Mouse (Mus musculus) lung, postnatal 25 days (tissue): ENCODE results near the gene Hsbp1.
"Not testable (repeated sequence)": the region's sequence is repeated elsewhere in the genome, so short reads cannot be mapped to it uniquely, and the experiment has no call there.

Experiments used
- DNase-seq: peaks from one replicate; pipeline ENCODE4 v3.0.0; 2022; ENCODE audit warnings: low spot score

Gene Hsbp1

GRCm38 (mm10) chr8:119344190-119344856 lies at the start of gene Hsbp1:
Gene Hsbp1, plus strand, starts transcription at chr8:119344488.
- peak; percentile 98 for DNase-seq

GRCm38 (mm10) chr8:119295477-119295876 lies 48.8 kb upstream of the Hsbp1 start:
- DNase-seq, result no peak

GRCm38 (mm10) chr8:119297752-119298151 lies 46.5 kb upstream of the Hsbp1 start:
- peak; percentile 10 for DNase-seq

GRCm38 (mm10) chr8:119300335-119300734 lies 44.0 kb upstream of the Hsbp1 start:
- DNase-seq, result no peak

GRCm38 (mm10) chr8:119304196-119304595 lies 40.1 kb upstream of the Hsbp1 start:
- DNase-seq, result no peak

- DNase-seq, result peak; percentile 8
Measured at GRCm38 (mm10) chr8:119311412-119311811, 32.9 kb upstream of the Hsbp1 start.

- no peak for DNase-seq
Measured at GRCm38 (mm10) chr8:119323215-119323614, 21.1 kb upstream of the Hsbp1 start.

- no peak for DNase-seq
Measured at GRCm38 (mm10) chr8:119339546-119339945, 4.7 kb upstream of the Hsbp1 start.

GRCm38 (mm10) chr8:119343606-119344005 lies 682 bp upstream of the Hsbp1 start:
- DNase-seq, result no peak

GRCm38 (mm10) chr8:119345029-119345682 lies 868 bp downstream of the Hsbp1 start:
- no peak for DNase-seq

GRCm38 (mm10) chr8:119345683-119346075 lies 1.4 kb downstream of the Hsbp1 start:
- no peak for DNase-seq

GRCm38 (mm10) chr8:119351647-119352046 lies 7.4 kb downstream of the Hsbp1 start:
- no peak for DNase-seq

GRCm38 (mm10) chr8:119352977-119353658 lies 8.8 kb downstream of the Hsbp1 start:
- DNase-seq, result no peak

GRCm38 (mm10) chr8:119353659-119354023 lies 9.4 kb downstream of the Hsbp1 start:
- DNase-seq, result no peak

GRCm38 (mm10) chr8:119356631-119357030 lies 12.3 kb downstream of the Hsbp1 start:
- DNase-seq, result not testable (repeated sequence)

- DNase-seq, result no peak
Measured at GRCm38 (mm10) chr8:119358175-119358574, 13.9 kb downstream of the Hsbp1 start.

- DNase-seq, result peak; percentile 47
Measured at GRCm38 (mm10) chr8:119358836-119359235, 14.5 kb downstream of the Hsbp1 start.

GRCm38 (mm10) chr8:119360686-119361295 lies 16.5 kb downstream of the Hsbp1 start:
- peak; percentile 32 for DNase-seq

- DNase-seq, result not testable (repeated sequence)
Measured at GRCm38 (mm10) chr8:119374716-119375115, 30.4 kb downstream of the Hsbp1 start.

- DNase-seq, result no peak
Measured at GRCm38 (mm10) chr8:119378476-119378875, 34.2 kb downstream of the Hsbp1 start.

GRCm38 (mm10) chr8:119380619-119381018 lies 36.3 kb downstream of the Hsbp1 start:
- peak; percentile 21 for DNase-seq

- DNase-seq, result peak; percentile 66
Measured at GRCm38 (mm10) chr8:119384478-119384877, 40.2 kb downstream of the Hsbp1 start.

GRCm38 (mm10) chr8:119385854-119386253 lies 41.6 kb downstream of the Hsbp1 start:
- no peak for DNase-seq
